Mouse (Mus musculus) lung, postnatal 0 days (tissue): ENCODE measurements around the gene Armcx5.

ENCODE experiments used
- CTCF ChIP-seq: IDR thresholded peaks from 2 replicates; pipeline ENCODE4 v1.5.1; 2016; ENCODE audit warnings: antibody characterized with exemption, mild to moderate bottlenecking
- EP300 ChIP-seq: IDR thresholded peaks from 2 replicates; pipeline ENCODE4 v1.6.1; 2016; ENCODE audit warnings: antibody characterized with exemption, mild to moderate bottlenecking, control low read depth

GRCm38 (mm10) chrX:135742304-135743055 lies at the start of gene Armcx5, which contains the start of gene Gprasp1:
- no peak for TF ChIP-seq EP300
- TF ChIP-seq CTCF, result no peak
